Mouse (Mus musculus) G1E-ER4 (cell line): ENCODE data around the gene Apba1. TPM values are rescaled to one million over a fixed set of nuclear protein-coding genes. Genes with fewer than 3 reads are reported as not detected.

Source experiments
- GATA1 ChIP-seq: IDR thresholded peaks from one replicate; pipeline ENCODE4 v1.8.0; 2012; ENCODE audit warnings: low read length, inconsistent platforms
- polyA plus RNA-seq: library from polyadenylated mRNA; stranded (reverse); fragments of >175 nt; gene quantifications from 2 replicates; pipeline ENCODE4 v1.2.3, GENCODE M21; 2012

Apba1 gene
- polyA plus RNA-seq, 1 experiment = 0.04 TPM

DNA sequence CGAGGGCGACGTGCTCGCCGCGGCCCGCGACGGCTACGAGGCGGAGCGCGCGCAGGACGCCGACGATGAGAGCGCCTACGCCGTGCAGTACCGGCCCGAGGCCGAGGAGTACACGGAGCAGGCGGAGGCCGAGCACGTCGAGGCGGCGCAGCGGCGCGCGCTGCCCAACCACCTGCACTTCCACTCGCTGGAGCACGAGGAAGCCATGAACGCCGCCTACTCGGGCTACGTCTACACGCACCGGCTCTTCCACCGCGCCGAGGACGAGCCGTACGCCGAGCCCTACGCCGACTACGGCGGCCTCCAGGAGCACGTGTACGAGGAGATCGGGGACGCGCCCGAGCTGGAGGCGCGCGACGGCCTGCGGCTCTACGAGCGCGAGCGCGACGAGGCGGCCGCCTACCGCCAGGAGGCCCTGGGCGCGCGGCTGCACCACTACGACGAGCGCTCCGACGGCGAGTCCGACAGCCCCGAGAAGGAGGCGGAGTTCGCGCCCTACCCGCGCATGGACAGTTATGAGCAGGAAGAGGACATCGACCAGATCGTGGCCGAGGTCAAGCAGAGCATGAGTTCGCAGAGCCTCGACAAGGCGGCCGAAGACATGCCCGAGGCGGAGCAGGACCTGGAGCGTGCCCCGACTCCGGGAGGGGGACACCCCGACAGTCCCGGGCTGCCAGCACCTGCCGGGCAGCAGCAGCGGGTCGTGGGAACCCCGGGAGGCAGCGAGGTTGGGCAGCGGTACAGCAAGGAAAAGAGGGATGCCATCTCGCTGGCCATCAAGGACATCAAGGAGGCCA, 134.6 kb downstream of the Apba1 start:
- TF ChIP-seq GATA1 = no peak

DNA sequence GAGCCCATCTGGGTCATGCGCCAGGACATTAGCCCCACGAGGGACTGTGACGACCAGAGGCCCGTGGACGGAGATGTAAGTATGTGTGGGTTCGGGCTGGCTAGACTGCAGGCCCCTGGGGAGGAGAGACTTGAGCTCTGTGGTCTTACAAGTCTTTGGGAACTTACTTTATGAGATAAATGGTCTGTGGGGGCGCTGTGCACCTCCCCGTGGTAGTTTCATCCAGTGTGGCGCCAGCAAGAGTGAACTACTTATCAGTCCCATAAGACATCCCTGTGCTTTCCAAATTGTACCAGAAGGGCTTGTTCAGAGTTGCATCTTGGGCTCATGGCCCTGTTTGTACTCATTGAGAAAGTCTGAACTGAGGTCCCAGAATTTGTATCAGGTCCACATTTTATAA, 135.3 kb downstream of the Apba1 start:
- no peak for TF ChIP-seq GATA1

DNA sequence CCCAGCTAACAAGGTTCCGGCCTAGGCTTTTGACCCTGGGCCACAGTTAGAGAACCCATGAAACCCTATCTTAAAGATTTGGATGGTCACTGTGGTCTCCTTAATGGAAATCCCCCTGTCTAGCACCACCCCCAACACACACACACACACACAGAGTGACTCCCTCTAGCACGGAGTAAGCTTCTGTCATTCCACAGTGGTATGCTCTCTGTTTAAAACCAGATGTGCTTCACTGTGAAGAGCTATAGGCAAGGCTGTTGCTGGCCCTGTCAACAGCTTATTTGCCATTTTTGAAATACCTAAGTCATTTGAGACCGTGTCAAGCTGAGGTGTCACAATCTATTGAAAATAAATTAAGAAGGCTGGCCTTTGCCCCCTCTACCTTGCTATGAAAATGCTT, 136.1 kb downstream of the Apba1 start:
- no peak for TF ChIP-seq GATA1

DNA sequence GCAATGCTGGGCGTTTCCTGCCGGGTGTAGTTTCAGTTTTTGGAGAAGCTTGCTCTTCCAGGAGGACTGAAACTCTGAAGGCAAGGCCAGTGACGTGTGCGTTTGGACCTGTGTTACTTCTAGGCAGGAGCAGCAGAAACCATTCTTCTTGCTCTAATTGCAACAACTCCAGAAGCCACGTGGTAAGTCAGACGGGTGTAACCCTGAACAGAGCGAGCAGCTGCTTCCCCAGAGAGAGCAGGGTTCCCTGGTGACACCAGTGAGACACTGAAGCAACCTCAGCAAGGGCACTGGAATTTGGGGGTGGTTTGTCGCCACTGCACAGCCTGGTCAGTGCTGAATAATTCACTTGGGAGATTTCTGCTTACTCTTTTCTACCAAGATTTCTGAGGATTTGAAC, 138.2 kb downstream of the Apba1 start:
- TF ChIP-seq GATA1 = no peak

DNA sequence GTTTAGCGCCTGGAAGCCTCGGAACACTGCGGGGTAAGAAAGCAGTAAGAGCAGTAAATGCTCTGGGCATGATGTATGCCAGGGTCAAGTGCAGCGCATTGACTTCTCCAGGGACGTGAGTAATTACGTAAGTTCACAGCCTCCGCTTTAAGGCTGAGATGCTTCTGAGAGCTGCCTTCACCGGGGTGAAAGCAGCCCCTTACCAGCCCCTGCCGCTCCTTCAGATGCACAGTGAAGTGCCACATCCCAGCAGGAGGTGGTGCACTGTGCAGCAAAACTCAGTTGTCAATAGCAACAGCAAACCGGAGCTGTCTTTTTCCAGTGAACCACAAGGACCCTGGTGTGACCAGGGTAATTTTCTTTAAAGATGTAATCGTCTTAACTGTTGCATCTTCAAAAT, 139.8 kb downstream of the Apba1 start:
- no peak for TF ChIP-seq GATA1

DNA sequence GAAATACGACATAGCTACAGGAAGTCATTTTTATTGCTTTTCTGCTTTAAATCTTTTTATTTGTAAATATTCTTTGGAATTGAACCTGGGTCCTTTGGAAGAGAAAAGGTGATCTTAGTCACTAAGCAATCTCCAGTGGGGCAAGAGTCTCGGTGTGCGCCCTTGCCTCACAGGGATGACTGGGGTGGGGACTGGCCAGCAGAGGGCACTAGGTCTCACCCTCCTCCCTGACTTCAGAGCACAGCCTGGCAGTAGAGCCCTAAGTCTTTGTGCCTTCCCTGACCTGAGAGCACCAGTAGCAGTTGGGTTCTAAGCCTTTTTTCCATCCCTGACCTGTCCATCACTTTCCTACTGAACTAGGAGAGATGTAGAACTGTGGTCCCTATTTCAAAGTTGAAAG, 142.5 kb downstream of the Apba1 start:
- no peak for TF ChIP-seq GATA1

DNA sequence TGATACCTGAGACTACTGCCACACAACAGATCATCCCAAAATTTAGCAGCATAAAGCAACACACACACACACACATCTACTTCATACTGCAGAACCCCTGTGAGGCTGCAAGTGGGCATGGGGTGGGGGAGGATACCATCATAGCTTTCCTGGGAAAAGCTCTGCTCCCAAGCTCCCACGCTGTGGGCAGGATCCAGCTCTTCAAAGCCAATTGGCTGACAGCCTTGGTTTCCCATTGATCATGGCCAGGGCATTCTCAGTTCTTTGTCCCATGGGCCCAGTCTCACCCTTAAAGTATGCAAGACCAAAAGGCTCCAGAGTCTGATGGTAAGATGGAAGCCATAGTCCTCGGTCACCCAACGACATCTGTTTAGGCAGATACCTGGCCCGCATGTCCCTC, 143.1 kb downstream of the Apba1 start:
- no peak for TF ChIP-seq GATA1

DNA sequence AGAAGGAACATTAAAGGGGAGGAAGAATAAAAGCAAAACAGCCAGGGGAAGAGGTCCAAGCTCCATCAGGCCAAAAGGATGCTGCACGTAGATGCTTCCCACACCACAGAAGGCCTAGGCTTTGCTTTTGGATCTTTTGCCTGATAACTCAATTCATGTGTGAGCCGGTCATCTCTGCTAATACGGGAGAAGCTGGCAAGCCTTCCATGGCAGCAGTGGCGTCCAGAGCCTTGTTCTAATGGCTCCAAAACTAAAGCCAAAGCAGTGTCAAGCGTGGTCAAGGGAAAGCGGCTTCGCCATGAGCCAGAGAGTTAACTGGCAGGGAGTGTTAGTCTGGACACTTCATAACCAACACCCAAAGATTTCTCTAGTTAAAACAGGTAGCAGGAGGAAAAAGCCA, 144.4 kb downstream of the Apba1 start:
- TF ChIP-seq GATA1 = no peak

DNA sequence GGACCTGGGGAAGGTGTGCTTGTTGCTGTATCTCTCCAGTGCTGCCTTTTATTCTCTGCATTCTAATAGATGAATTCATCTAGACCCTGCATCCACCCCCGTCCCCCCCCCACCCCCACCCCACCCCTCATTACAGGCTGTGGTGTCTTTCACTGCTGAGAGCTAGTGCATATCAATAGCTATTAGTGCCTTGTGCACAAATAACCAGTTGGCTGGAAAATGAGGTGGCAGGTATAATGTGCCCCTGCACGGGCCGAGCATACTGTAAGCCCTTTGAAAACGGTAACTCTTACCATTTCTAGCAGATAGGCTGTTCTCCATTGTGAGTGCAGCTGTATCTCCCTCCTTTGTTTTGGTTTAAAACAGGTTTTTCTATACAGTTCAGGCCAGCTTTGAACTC, 146.2 kb downstream of the Apba1 start:
- TF ChIP-seq GATA1 = no peak

DNA sequence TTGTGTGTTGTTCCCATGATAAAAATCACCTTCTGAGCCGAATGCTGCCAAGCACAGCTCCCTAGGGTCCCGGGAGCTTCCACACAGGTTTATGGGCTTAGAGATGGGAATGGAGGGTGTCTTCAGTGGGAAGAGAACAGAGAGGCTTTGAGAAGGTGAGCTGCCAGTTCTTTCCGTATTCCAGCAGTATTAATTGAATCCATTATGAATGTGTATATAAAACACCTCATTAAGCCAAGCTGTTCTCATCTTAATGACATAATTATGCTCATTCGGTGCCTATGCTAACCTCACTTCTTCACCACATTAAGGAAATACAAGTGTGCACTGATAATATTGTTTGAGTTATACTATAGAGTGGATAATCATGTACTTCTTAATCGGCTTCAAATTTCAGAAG, 147.1 kb downstream of the Apba1 start:
- TF ChIP-seq GATA1 = no peak

DNA sequence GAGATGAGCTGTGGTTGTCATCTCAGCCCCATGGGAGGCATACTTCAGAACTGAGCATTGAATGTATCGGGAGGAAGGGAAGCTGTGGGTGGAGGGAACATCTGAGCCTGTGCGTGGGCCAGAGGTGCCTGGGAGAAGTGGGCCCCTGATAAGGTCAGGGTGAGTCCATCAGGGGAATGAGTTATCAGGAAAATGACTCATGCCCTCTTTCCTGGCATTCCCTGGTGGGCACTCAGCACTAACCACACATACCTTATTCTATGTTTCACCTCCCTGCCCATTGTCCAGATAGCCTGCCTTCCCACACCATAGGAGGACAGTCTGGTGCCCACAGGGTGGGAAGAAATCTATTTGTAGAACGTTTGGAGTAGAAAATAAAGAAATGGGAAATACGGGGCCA, 151.7 kb downstream of the Apba1 start:
- TF ChIP-seq GATA1 = no peak

DNA sequence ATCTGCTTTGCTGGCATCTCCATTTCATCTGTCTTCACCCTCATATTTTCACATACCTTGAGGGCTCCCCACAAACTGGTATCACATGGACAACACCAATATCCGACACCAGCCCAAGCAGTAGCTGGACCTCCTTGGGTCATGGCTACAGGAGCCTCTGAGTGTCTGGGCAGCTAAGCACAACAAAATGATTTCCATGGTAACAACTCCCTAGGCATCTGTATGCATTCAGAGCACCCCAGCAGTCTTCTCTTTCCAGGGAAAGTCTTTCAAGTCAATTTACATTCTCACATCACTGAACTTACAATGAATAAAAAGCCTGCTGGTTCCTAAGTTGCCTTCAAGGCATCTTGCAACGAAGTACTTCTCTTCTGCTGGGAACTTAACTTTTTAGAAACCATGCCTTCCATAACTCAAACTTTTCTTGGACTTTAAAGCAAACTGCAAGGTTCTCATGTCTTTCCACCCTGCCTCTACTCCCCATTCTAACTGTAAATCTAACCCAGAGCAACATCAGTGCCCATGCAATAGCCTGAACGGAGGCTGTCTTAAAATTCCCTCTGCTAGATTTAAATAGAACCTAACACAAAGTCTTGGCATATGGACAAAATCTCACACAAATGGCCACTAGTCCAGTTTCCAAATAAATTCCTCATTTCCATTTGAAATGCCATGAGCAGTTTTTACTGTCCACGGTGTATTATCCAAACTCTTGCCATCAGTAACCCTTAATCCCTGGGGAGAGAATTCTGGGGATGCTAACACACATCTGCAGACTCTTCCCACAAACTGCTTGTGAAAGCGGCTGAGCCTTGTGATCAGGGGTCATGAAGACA, 160.9 kb downstream of the Apba1 start:
- TF ChIP-seq GATA1 = no peak

DNA sequence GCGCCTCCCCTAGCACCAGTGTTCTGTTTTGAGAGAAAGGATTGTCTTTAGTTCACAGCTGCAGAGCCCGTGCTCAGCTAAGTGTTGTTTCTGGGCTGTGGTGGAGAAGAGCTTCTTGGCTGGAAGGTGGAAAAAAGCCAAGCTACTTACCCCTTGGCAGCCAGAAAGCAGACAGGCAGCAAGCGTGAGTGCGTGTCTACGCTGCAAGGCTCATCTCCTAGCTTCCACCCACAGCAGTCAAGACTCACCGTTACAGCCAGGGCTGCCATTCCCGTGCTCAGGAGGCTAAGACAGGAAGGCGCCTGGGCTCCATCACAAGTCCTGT, 161.5 kb downstream of the Apba1 start:
- TF ChIP-seq GATA1 = no peak

DNA sequence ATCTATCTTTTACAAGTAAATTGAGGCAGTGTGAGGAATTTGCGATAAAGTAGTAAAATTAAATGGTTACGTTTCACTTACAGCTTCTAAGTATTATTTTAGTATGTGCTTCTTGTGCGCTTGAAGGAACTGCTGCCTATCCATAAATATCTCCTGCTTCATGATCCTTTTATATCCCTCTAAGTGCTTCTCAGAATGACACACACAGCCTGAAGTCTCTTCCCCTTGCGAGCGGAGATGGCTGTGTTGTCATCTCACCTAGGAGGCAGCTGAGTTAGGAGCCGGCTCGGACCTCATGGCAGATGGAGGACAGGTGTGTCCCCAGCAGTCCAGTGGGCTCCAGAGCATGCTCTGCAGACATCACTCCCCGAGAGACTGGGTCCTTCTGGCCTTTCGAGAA, 163.9 kb downstream of the Apba1 start:
- no peak for TF ChIP-seq GATA1

DNA sequence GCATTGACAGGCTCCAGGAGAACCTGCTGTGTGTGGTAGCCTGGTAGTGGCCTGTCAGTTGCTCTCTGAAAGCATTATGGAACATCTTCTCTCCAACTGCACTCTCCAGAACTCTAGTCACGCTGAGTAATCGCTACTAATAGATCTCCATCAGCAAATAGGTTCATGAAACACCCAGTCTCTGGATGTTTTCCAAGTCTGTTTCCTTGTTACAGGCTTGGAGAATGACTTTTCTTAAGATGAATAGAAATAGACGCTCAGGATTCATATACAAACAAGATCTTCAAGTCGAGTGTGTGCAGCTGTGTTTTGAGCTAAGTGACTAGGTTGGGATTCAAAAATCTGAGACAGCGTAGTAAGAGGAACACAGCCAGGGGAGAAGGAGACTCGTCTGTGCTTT, 165.4 kb downstream of the Apba1 start:
- no peak for TF ChIP-seq GATA1

DNA sequence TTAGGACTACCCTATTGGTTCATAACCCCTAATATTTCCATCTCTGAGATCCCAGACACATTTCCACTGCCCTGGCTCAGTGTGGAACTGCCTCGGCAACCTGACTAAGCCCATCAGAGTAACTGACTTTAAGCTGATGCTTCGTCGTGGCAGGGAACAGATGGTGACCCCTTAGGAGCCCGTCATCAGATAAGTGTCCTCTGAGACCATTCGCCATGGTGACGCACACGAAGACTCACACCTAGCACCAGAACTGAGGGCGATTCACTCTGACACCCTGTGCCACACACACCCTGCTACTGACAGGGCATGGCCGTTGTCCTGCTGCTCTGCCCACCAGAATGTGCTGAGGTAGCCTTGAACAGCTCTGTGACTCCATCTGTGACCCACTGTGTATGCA, 166.1 kb downstream of the Apba1 start:
- TF ChIP-seq GATA1 = no peak

DNA sequence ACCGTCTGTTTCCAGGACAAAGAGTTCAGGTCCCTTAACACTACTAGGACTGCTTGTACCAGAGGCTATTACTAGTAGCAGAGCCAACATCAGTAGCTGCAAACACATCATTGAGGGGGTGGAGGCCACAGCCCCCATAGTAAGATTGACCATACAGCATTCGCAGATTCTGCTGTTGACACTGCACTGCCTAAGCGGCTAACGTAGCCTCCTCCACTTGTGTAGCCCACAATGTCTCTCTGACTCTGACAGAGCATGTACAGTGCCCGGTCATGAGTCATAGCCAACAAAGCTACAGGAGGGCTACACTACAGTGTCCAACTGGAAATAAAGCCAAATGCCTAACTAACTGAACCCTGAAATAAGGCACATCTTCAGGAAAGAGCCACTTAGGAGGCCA, 166.9 kb downstream of the Apba1 start:
- TF ChIP-seq GATA1 = no peak
